8 mouse cellular contexts compared by ENCODE assay signal in genomic region chr10:80255881-80256535, GRCm38 (mm10). TPM values are rescaled to one million over a fixed set of nuclear protein-coding genes. Genes with fewer than 3 reads are reported as not detected.
A peak's percentile ranks its signal among the peaks of the same experiment; 100 is the strongest.
DNase-seq lines count a peak whose midpoint lies in the region; ATAC-seq lines count a peak whose summit lies in the region.

No protein-coding gene starts in this region.

- DNase-seq in forebrain, embryonic 11.5 days (ENCODE audit: low spot score) = no peak
- peak; percentile 70 to 79 for DNase-seq in kidney, postnatal 25 days
- DNase-seq in kidney, adult 11 months = no peak
- DNase-seq in right cerebral cortex, postnatal 4 days = peak; percentile 47
- no peak for DNase-seq in right cerebral cortex, postnatal 36 days (ENCODE audit: low spot score in 2 of 2)
- peak; percentile 53 for DNase-seq in testis, postnatal 14 days (ENCODE audit: low spot score)
- no peak for DNase-seq in layer of hippocampus, postnatal 14 days (ENCODE audit: low spot score in 2 of 2)

- no peaks in the 10 kb centered on the region for H3K27me3 ChIP-seq in forebrain, embryonic 13.5 days
- H3K27me3 ChIP-seq in forebrain, embryonic 11.5 days (ENCODE audit: control insufficient read depth, insufficient read depth, low read length) = no peaks in the 10 kb centered on the region

- 79% methylated on average over 5 of the region's 5 CpGs for WGBS in forebrain, embryonic 13.5 days
- 84% methylated on average over 5 of the region's 5 CpGs for WGBS in forebrain, embryonic 11.5 days

- peaks cover 65% of the 10 kb centered on the region for H3K36me3 ChIP-seq in forebrain, embryonic 13.5 days (ENCODE audit: poor library complexity, severe bottlenecking)
- peaks cover 4% of the 10 kb centered on the region; the same call in 1 of the 2 replicates for H3K36me3 ChIP-seq in forebrain, embryonic 11.5 days (ENCODE audit: control insufficient read depth, insufficient read depth, low read length)

- no peak overlapping the region for H3K4me2 ChIP-seq in forebrain, embryonic 13.5 days
- H3K4me2 ChIP-seq in forebrain, embryonic 11.5 days (ENCODE audit: low read depth, low read length, severe bottlenecking) = no peak overlapping the region

- H3K9ac ChIP-seq in forebrain, embryonic 13.5 days = peak overlapping the region; percentile 43; the same call in 1 of the 2 replicates
- no peak overlapping the region for H3K9ac ChIP-seq in forebrain, embryonic 11.5 days (ENCODE audit: low read length)

- no peaks in the 10 kb centered on the region for H3K9me3 ChIP-seq in forebrain, embryonic 13.5 days (replicated peaks)
- H3K9me3 ChIP-seq in forebrain, embryonic 11.5 days (ENCODE audit: control insufficient read depth, low read length) = no peaks in the 10 kb centered on the region

- H3K27ac ChIP-seq in forebrain, embryonic 13.5 days = no peak overlapping the region
- H3K27ac ChIP-seq in forebrain, embryonic 11.5 days (ENCODE audit: low read depth, low read length) = no peak overlapping the region

- ATAC-seq in forebrain, embryonic 13.5 days = no peak
- ATAC-seq in forebrain, embryonic 11.5 days (replicated peaks; ENCODE audit: low FRiP score) = no peak

- H3K4me1 ChIP-seq in forebrain, embryonic 13.5 days = peaks cover 31% of the 10 kb centered on the region
- H3K4me1 ChIP-seq in forebrain, embryonic 11.5 days (replicated peaks; ENCODE audit: control insufficient read depth, insufficient read depth, low read length) = peaks cover 15% of the 10 kb centered on the region

- no peak overlapping the region for H3K4me3 ChIP-seq in forebrain, embryonic 13.5 days
- no peak overlapping the region for H3K4me3 ChIP-seq in forebrain, embryonic 11.5 days (ENCODE audit: low read depth, low read length)

RNA-seq across cellular contexts. Expression of gene Gamt, which starts 4.8 kb away (rescaled TPM):
- 18.2 and 18.3 TPM in 2 replicates for polyA plus RNA-seq in forebrain, embryonic 13.5 days (2015; fragmentation: Nextera tagmentation; extraction: Ambion mirVana)
- polyA plus RNA-seq in forebrain, embryonic 11.5 days (2014; fragmentation: Nextera tagmentation; extraction: Ambion mirVana) = 20.4 and 24.1 TPM in 2 replicates
- 10 to 100 TPM; 39.9 to 43.7 TPM for total RNA-seq in layer of hippocampus, postnatal 14 days (2021)

RNA-seq across cellular contexts. Expression of gene Dazap1, which starts 5.3 kb away (rescaled TPM):
- polyA plus RNA-seq in forebrain, embryonic 13.5 days (2015; fragmentation: Nextera tagmentation; extraction: Ambion mirVana) = 61.7 and 64.9 TPM in 2 replicates
- polyA plus RNA-seq in forebrain, embryonic 11.5 days (2014; fragmentation: Nextera tagmentation; extraction: Ambion mirVana) = 53.2 and 55.4 TPM in 2 replicates
- 10 to 100 TPM; 83.0 to 93.6 TPM for total RNA-seq in layer of hippocampus, postnatal 14 days (2021)

RNA-seq across cellular contexts. Expression of gene Ndufs7, which starts 7.1 kb away (rescaled TPM):
- 267 and 274 TPM in 2 replicates for polyA plus RNA-seq in forebrain, embryonic 13.5 days (2015; fragmentation: Nextera tagmentation; extraction: Ambion mirVana)
- polyA plus RNA-seq in forebrain, embryonic 11.5 days (2014; fragmentation: Nextera tagmentation; extraction: Ambion mirVana) = 219 and 265 TPM in 2 replicates
- total RNA-seq in layer of hippocampus, postnatal 14 days (2021) = 100 to 1,000 TPM; 169 to 175 TPM

RNA-seq across cellular contexts. Expression of gene Mum1, which starts 29.8 kb away (rescaled TPM):
- polyA plus RNA-seq in forebrain, embryonic 13.5 days (2015; fragmentation: Nextera tagmentation; extraction: Ambion mirVana) = 62.1 and 64.7 TPM in 2 replicates
- polyA plus RNA-seq in forebrain, embryonic 11.5 days (2014; fragmentation: Nextera tagmentation; extraction: Ambion mirVana) = 75.6 and 79.4 TPM in 2 replicates
- 10 to 100 TPM; 34.4 to 43.7 TPM for total RNA-seq in layer of hippocampus, postnatal 14 days (2021)

RNA-seq across cellular contexts. Expression of gene Rps15, which starts 36.2 kb away (rescaled TPM):
- 805 and 828 TPM in 2 replicates for polyA plus RNA-seq in forebrain, embryonic 13.5 days (2015; fragmentation: Nextera tagmentation; extraction: Ambion mirVana)
- 858 and 895 TPM in 2 replicates for polyA plus RNA-seq in forebrain, embryonic 11.5 days (2014; fragmentation: Nextera tagmentation; extraction: Ambion mirVana)
- total RNA-seq in layer of hippocampus, postnatal 14 days (2021) = 100 to 1,000 TPM; 727 to 762 TPM

Comparison
In these comparisons a context has a peak if more than half of its experiments do, and no peak if none do; other contexts are left out.
1. DNase-seq: peak in kidney, postnatal 25 days (2 of 2), right cerebral cortex, postnatal 4 days (single experiment) and testis, postnatal 14 days (single experiment); none in forebrain, embryonic 11.5 days (single experiment), kidney, adult 11 months (single experiment), right cerebral cortex, postnatal 36 days (0 of 2) and layer of hippocampus, postnatal 14 days (0 of 2).